Mouse (Mus musculus) thymus, adult 2 months (tissue): ENCODE measurements around the gene Patj. TPM values are rescaled to one million over a fixed set of nuclear protein-coding genes. Genes with fewer than 3 reads are reported as not detected.

ENCODE experiments used
- DNase-seq: peaks from one replicate; pipeline ENCODE4 v3.0.0; 2021
- H3K27ac ChIP-seq: fragments of 200-500 bp; 2 replicates; pipeline ENCODE4 v1.5.1; 2012; ENCODE audit warnings: low read length, control low read depth; ENCODE audit not compliant: control insufficient read depth, insufficient read depth
- H3K27me3 ChIP-seq: fragments of 200-500 bp; 2 replicates; pipeline ENCODE4 v1.6.1; 2012; ENCODE audit warnings: mild to moderate bottlenecking, low read length, moderate library complexity, mixed read lengths; ENCODE audit not compliant: control insufficient read depth, insufficient read depth
- H3K36me3 ChIP-seq: fragments of 200-500 bp; 2 replicates; pipeline ENCODE4 v1.6.1; 2012; ENCODE audit warnings: mild to moderate bottlenecking, low read length, moderate library complexity; ENCODE audit not compliant: control insufficient read depth, insufficient read depth
- H3K4me1 ChIP-seq: fragments of 200-500 bp; replicated peaks from 2 replicates; pipeline ENCODE4 v1.6.1; 2012; ENCODE audit warnings: low read length; ENCODE audit not compliant: control insufficient read depth, insufficient read depth
- H3K4me3 ChIP-seq: fragments of 200-500 bp; 2 replicates; pipeline ENCODE4 v1.5.1; 2012; ENCODE audit warnings: mild to moderate bottlenecking, low read length, control low read depth, moderate library complexity; ENCODE audit not compliant: control insufficient read depth, insufficient read depth
- CTCF ChIP-seq: fragments of 200-500 bp; IDR thresholded peaks from 2 replicates; pipeline ENCODE4 v1.5.1; 2012; ENCODE audit warnings: mild to moderate bottlenecking, control low read depth, low read length, moderate library complexity, borderline replicate concordance; ENCODE audit not compliant: control insufficient read depth, poor library complexity, insufficient read depth; ENCODE audit errors: extremely low read depth
- POLR2A ChIP-seq: fragments of 200-500 bp; IDR thresholded peaks from 2 replicates; pipeline ENCODE4 v1.6.1; 2012; ENCODE audit warnings: mild to moderate bottlenecking, low read length, control low read depth, moderate library complexity; ENCODE audit not compliant: control insufficient read depth, poor library complexity, insufficient read depth; ENCODE audit errors: extremely low read depth
- WGBS: fragments of 180-500 bp; shearing (Covaris S2); methylation state at CpG from one replicate; pipeline ENCODE4 v1.1.7; 2018; 5-methylcytosine and 5-hydroxymethylcytosine counted together
- polyA plus RNA-seq: library from polyadenylated mRNA; depleted of rRNA; stranded (reverse); fragments of >200 nt; gene quantifications from 2 replicates; pipeline ENCODE4 v1.2.3, GENCODE M21; 2012

Patj gene
- polyA plus RNA-seq, 1 experiment, result 35.0 TPM

DNA sequence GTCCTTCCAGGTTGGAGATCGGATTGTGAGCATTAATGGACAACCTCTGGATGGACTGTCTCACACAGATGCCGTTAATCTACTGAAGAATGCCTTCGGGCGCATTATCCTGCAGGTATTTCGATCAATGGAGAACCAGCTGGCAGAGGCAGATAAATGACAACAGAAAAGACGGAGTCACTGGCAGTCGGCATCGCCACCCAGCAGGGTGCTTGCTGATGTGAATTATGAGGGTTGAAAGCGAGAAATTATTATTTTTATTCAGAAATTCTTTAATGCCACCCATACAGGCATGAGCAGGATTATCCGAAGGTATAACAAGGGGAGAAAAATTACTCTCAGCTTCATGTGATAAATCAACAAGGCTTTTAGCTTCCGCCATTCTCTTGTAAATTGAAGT lies 292.5 kb downstream of the Patj start:
- TF ChIP-seq POLR2A, result no peak
- no peak for TF ChIP-seq CTCF
- Histone ChIP-seq H3K27ac (no peak overlapping the region), H3K27me3 (no peaks in the 10 kb centered on the region), H3K4me3 (no peak overlapping the region), H3K4me1 (no peaks in the 10 kb centered on the region), H3K36me3 (peaks cover 14% of the 10 kb centered on the region; the same call in 1 of the 2 replicates)
- WGBS, result 97% methylated on average over 11 of the region's 11 CpGs
- DNase-seq, result no peak

DNA sequence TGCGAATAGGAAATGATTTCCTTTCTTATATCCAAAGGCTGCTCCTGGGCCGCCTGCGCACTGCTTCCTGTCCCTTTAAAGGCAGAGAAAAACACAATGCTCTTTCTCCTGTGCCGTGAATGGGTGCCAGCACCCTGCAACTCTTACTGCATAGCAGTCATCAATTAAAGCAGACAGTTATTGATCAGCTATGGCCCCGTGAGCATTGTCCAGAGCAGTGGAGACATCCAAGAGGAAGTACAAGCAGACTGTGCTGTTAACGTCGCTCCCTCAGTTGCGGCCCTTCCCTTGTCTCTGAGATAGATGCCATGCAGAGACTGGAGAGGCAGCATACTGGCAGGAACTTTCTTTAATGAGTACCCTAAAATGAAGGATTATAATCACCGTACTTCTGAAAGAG lies 292.9 kb downstream of the Patj start:
- H3K27ac ChIP-seq, result no peak overlapping the region
- no peak for TF ChIP-seq POLR2A
- TF ChIP-seq CTCF, result no peak
- WGBS, result 95% methylated on average over 9 of the region's 9 CpGs
- H3K36me3 ChIP-seq, result peaks cover 14% of the 10 kb centered on the region; the same call in 1 of the 2 replicates
- no peak for DNase-seq
- H3K4me3 ChIP-seq, result no peak overlapping the region
- no peaks in the 10 kb centered on the region for H3K4me1 ChIP-seq
- H3K27me3 ChIP-seq, result no peaks in the 10 kb centered on the region

DNA sequence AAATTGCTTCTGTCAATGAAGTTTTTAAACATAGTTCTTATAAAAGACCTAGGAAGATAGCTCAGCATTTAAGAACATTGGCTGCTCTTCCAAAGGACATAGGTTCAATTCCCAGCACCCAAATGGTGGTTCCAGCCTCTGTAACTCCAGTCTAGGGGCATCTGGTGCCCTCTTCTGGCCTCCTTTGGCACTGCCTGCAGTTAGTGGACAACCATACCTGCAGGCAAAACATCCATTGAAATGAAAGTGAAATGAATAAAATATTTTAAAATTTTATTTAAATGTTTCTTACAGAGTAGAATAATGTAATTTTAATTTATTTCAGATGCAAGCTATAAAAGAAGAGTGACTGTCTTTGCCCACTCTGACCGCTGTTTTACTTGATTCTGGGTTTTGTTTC lies 294.4 kb downstream of the Patj start:
- TF ChIP-seq POLR2A (no peak), CTCF (no peak)
- Histone ChIP-seq H3K27me3 (no peaks in the 10 kb centered on the region), H3K27ac (no peak overlapping the region), H3K36me3 (peaks cover 14% of the 10 kb centered on the region; the same call in 1 of the 2 replicates), H3K4me3 (no peak overlapping the region), H3K4me1 (no peaks in the 10 kb centered on the region)
- 89% methylated on average over 1 of the region's 1 CpGs for WGBS
- no peak for DNase-seq

DNA sequence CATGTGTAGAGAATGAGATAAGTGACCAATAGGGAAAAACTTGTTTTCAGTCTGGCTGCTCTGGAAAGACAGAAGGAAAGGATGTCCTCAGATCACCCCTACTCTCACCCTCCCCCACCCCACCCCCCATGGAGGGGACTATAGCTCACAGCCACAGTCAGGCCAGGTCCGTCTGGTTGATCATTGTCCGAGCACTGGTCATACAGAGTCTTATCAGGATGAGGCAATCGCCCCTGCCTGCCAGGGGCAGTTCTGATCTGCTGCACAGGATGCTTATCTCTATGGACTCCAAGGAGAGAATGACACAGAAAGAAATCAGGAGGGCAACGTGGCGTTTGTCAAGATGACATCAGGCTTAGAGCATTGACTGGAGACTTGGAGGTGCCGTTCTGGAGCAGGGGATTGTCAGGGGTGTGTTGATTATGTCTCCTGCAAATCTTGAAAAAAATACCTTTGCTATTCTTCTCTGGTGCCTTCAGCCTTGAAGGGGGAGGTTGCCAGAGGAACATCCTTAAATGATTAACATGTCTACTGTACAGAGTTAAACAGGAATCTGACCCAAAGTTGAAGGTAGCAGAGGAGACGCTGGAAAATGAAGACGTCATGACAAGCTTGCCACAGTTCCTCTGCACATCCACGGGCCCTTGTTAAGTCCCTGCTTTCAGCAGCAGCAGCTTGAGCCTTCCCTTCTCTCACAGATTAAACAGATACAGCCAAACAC lies 298.0 kb downstream of the Patj start:
- Histone ChIP-seq H3K27ac (no peak overlapping the region), H3K36me3 (0 out of 2 replicates have a peak, but pooled peaks cover 7% of the 10 kb centered on the region), H3K27me3 (no peaks in the 10 kb centered on the region), H3K4me3 (no peak overlapping the region), H3K4me1 (no peaks in the 10 kb centered on the region)
- TF ChIP-seq POLR2A (no peak), CTCF (no peak)
- WGBS, result 89% methylated on average over 9 of the region's 9 CpGs
- no peak for DNase-seq

DNA sequence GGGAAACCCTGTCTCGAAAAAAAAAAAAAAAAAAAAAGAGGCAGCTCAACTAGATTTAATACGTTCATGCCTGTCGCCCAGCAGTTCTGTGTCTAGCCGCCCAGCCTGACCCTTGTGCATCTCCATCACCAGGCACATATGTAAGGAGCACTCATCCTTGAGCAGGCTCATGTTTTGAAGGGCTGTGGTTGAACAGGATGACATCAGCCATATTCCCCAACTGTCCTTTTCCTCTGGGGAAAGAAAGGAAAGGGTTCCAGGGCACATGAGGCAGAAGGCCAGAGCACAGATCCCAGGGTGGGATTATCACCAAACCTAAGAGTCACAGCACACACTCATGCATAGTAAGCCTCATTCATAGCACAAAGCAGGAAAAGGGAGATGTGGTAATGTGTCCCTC lies 302.3 kb downstream of the Patj start:
- DNase-seq, result no peak
- H3K27ac ChIP-seq, result no peak overlapping the region
- WGBS, result 94% methylated on average over 4 of the region's 4 CpGs
- no peaks in the 10 kb centered on the region for H3K36me3 ChIP-seq
- TF ChIP-seq CTCF (no peak), POLR2A (no peak)
- no peaks in the 10 kb centered on the region for H3K27me3 ChIP-seq
- H3K4me3 ChIP-seq, result no peak overlapping the region
- H3K4me1 ChIP-seq, result no peaks in the 10 kb centered on the region

DNA sequence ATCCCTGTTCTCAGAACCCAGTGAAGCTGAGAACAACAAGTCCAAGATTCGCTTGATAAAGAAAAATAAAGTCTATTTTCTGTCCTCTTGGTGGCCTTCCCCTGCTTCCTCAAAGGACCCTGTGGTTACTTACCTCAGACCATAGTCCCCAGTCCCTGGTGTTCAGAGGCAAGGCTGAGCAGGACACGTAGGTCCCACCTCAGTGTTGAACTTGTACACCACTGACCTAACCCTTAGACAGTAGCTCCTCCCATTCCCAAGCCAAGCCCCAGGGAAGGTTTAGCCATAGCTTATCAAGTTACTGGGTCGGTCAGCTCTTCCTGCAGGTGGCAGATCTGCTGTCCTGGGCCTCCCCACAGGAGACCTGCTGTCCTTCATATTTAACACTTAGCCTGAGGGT lies 303.3 kb downstream of the Patj start:
- no peak overlapping the region for H3K27ac ChIP-seq
- no peak for DNase-seq
- H3K4me3 ChIP-seq, result no peak overlapping the region
- H3K36me3 ChIP-seq, result no peaks in the 10 kb centered on the region
- H3K4me1 ChIP-seq, result no peaks in the 10 kb centered on the region
- WGBS, result 30% methylated on average over 3 of the region's 3 CpGs
- H3K27me3 ChIP-seq, result no peaks in the 10 kb centered on the region
- TF ChIP-seq CTCF, result no peak
- no peak for TF ChIP-seq POLR2A
